Mouse (Mus musculus) limb, embryonic 10.5 days (tissue): ENCODE data around the gene Lrp5. TPM values are rescaled to one million over a fixed set of nuclear protein-coding genes. Genes with fewer than 3 reads are reported as not detected.

Source experiments
- DNase-seq: peaks from one replicate; pipeline ENCODE4 v3.0.0-alpha.2; 2017; ENCODE audit warnings: low spot score
- H3K27ac ChIP-seq: fragments of 300-500 bp; sonication (generic); 2 replicates; pipeline ENCODE4 v1.5.1; 2016; ENCODE audit warnings: mild to moderate bottlenecking
- H3K27me3 ChIP-seq: fragments of 300-500 bp; sonication (generic); 2 replicates; pipeline ENCODE4 v1.6.1; 2016; ENCODE audit warnings: low read depth, mild to moderate bottlenecking; ENCODE audit not compliant: poor library complexity, severe bottlenecking
- H3K36me3 ChIP-seq: fragments of 300-500 bp; sonication (generic); 2 replicates; pipeline ENCODE4 v1.6.1; 2016; ENCODE audit warnings: mild to moderate bottlenecking, moderate library complexity
- H3K4me1 ChIP-seq: fragments of 300-500 bp; sonication (generic); 2 replicates; pipeline ENCODE4 v1.6.1; 2016
- H3K4me3 ChIP-seq: fragments of 300-500 bp; sonication (generic); 2 replicates; pipeline ENCODE4 v1.5.1; 2016; ENCODE audit warnings: mild to moderate bottlenecking, moderate library complexity
- H3K9me3 ChIP-seq: fragments of 300-500 bp; sonication (generic); replicated peaks from 2 replicates; pipeline ENCODE4 v1.6.1; 2016; ENCODE audit warnings: mild to moderate bottlenecking
- WGBS: fragments of 180-500 bp; shearing (Covaris S2); methylation state at CpG from one replicate; pipeline ENCODE4 v1.1.7; 2016; 5-methylcytosine and 5-hydroxymethylcytosine counted together
- polyA plus RNA-seq: library from polyadenylated mRNA; unstranded; fragments of >200 nt; fragmentation: Nextera tagmentation; extraction: Ambion mirVana; gene quantifications from 2 replicates; pipeline ENCODE4 v1.2.1, GENCODE M21; 2016

The Lrp5 gene
- polyA plus RNA-seq, 1 experiment from 2014 or later = 8.2 TPM

DNA sequence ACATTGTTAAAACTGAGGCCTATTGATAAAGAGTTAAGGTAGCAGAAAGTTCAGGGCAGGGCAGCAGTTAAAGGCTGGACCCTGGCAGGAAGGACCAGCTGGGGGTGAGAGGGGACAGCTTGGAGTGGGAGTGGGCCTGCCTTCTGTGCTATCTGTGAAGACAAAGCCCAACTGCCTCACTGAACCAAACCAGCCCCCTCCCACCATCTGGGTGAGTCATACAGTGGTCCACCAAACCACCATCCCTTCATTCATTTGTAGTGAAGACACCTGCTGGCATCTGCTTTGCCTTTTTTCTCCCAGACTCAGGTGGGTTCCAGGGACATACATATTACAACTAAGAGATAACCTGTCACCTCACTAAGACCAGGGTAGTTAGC is 108.5 kb downstream of the Lrp5 start:
- H3K9me3 ChIP-seq = no peaks in the 10 kb centered on the region
- DNase-seq = no peak
- H3K27ac ChIP-seq = no peak overlapping the region
- H3K36me3 ChIP-seq = peaks cover 10% of the 10 kb centered on the region
- peaks cover 28% of the 10 kb centered on the region for H3K4me1 ChIP-seq
- H3K27me3 ChIP-seq = no peaks in the 10 kb centered on the region
- H3K4me3 ChIP-seq = no peak overlapping the region

DNA sequence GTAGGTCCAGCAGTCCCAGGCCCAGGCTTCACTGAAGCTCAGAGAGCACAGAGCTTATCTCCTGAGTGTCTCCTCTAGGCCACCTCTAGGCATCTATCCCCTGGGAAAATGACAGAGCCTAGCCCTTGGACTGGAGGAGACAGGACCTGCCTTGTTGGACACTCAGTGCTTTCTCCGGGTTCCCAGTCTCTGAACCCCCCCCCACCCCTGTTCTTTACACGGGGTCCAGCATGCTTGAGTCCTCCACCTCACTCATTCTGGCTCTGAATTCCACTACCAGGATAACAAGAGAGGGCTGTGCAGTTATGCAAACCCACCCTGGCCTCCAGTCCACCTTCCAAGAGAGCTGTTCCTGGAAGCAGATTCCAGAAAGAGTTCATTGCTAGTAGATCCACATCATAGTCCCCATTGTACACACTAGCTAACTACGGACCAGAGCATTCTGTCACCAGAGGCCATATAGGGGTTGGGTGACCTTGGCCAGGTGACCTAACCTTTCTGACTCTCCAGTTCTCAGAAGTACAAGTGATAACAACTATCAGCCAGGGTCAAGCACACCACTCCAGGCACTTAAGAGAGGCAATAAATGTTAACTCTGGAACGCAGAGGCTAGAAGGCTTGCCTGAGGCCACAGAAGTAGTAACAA is 109.0 kb downstream of the Lrp5 start:
- WGBS = 76% methylated on average over 4 of the region's 4 CpGs
- Histone ChIP-seq H3K27ac (peak overlapping the region; percentile 99; the same call in 1 of the 2 replicates), H3K9me3 (no peaks in the 10 kb centered on the region), H3K36me3 (peaks cover 8% of the 10 kb centered on the region), H3K4me3 (no peak overlapping the region), H3K27me3 (no peaks in the 10 kb centered on the region), H3K4me1 (peaks cover 28% of the 10 kb centered on the region)
- no peak for DNase-seq

DNA sequence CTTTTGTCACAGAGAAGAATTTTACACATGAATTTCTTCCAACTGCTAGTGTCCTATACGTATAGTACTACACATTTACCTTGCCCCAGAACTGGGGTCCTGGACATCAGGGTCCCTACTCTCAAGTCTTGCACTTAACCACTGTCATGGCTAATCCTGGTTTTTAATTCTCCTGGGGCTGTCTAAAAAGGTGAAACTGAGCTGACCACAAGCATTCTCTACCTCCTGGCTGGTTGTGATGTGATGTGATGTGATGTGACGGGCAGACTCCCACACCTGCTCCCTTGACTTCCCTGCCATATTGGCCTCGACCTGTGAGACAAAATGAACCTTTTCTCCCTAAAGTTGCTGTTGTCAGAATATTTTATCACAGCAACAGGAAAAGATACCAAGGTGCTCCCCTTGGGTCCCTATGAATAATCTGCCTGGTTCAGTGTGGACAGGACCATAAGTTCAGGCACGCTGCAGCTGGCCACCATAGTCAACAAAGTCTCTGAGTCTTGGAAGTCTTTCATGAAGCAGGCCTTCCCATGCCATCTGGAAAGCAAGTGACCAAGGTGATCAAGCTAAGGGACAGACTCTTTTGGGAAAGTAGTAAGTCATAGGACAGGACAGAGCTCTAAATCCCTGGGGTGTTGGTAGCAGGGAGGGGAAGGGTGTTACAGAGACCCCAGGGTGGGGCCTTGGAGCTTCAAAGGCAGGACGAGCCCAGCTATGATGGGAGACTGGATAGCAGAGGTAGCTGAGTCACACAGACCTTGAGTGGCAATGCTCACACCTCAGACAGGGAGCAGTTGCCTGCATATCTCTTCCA is 109.7 kb downstream of the Lrp5 start:
- no peak for DNase-seq
- peaks cover 12% of the 10 kb centered on the region for H3K36me3 ChIP-seq
- no peaks in the 10 kb centered on the region for H3K27me3 ChIP-seq
- H3K4me3 ChIP-seq = peak overlapping the region; percentile 97
- 72% methylated on average over 5 of the region's 5 CpGs for WGBS
- H3K9me3 ChIP-seq = no peaks in the 10 kb centered on the region
- peaks cover 28% of the 10 kb centered on the region for H3K4me1 ChIP-seq
- peak overlapping the region; percentile 99 for H3K27ac ChIP-seq

DNA sequence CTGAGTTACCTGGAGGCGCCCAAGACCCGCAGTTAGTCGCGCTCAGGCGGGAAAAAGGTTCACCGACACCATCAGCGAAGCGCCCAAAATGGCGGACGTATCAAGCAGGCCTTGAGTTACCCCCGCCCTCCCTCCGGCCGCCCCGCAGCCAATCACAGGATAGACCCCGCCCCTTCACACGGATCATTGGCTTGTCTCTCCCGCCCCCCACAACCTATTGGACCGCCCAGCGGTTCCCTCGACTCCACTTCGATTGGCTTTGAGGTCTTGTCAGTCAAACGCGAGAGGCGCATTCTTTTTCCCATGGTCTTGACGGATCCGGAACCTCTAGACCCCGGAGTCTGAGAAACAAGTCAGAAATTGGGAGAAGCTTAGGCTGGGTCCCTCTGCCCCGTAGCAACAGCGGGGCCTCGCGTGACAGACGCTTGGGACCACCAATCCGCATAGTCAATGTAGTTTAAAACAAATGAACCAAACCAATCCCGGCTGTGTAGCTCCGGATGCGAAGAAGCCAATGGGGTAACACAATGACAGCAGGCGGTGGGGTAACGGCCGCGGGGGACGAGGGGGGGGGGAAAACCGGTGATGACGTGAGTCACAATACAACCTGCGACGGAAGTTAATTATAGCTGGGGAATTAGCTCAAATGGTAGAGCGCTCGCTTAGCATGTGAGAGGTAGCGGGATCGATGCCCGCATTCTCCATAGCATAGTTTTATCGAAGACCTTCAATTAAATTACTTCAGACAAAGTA is 110.6 kb downstream of the Lrp5 start, which contains the start of gene Ppp6r3:
Gene Ppp6r3 (minus strand): TSS at position 118 of the 753 bp plus-strand sequence.
- peak within 1 kb of the TSS; percentile 99 for H3K27ac ChIP-seq
- H3K4me1 ChIP-seq = peaks cover 28% of the 10 kb centered on the region
- DNase-seq = peak; percentile 96
- H3K36me3 ChIP-seq = peaks cover 11% of the 10 kb centered on the region
- H3K4me3 ChIP-seq = peak within 1 kb of the TSS; percentile 97
- H3K27me3 ChIP-seq = no peaks in the 10 kb centered on the region
- WGBS = under 1% methylated on average over 51 of the region's 51 CpGs
- no peaks in the 10 kb centered on the region for H3K9me3 ChIP-seq

DNA sequence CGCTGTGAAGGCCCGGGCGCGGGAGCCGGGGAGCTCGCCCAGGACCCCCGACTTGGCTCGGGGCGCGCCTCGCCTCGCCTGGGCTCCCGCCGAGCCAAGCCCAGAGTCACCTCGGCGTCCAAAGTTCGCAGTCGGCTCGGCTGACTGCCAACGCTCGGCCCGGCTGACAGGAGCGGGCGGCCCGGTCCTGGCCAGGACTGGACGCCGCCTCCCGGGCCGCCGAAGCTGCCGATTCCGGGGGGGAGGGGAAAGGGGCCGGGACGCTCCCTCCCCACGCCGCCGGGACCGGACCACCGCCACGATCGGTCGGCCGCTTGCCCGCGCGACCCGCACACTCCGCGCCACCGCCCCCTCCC is 111.1 kb downstream of the Lrp5 start:
- H3K36me3 ChIP-seq = peaks cover 10% of the 10 kb centered on the region; the same call in 1 of the 2 replicates
- peak overlapping the region; percentile 99 for H3K27ac ChIP-seq
- no peaks in the 10 kb centered on the region for H3K9me3 ChIP-seq
- peaks cover 28% of the 10 kb centered on the region for H3K4me1 ChIP-seq
- under 1% methylated on average over 46 of the region's 50 CpGs for WGBS
- no peak for DNase-seq
- peak overlapping the region; percentile 97 for H3K4me3 ChIP-seq
- no peaks in the 10 kb centered on the region for H3K27me3 ChIP-seq

GRCm38 (mm10) chr19:3574593-3575094 is 111.7 kb downstream of the Lrp5 start:
- no peak for DNase-seq
- H3K27me3 ChIP-seq = no peaks in the 10 kb centered on the region
- 4% methylated on average over 9 of the region's 9 CpGs for WGBS
- H3K4me1 ChIP-seq = peaks cover 28% of the 10 kb centered on the region
- H3K4me3 ChIP-seq = peak overlapping the region; percentile 97
- H3K9me3 ChIP-seq = no peaks in the 10 kb centered on the region
- H3K36me3 ChIP-seq = peaks cover 10% of the 10 kb centered on the region; the same call in 1 of the 2 replicates
- H3K27ac ChIP-seq = peak overlapping the region; percentile 99

DNA sequence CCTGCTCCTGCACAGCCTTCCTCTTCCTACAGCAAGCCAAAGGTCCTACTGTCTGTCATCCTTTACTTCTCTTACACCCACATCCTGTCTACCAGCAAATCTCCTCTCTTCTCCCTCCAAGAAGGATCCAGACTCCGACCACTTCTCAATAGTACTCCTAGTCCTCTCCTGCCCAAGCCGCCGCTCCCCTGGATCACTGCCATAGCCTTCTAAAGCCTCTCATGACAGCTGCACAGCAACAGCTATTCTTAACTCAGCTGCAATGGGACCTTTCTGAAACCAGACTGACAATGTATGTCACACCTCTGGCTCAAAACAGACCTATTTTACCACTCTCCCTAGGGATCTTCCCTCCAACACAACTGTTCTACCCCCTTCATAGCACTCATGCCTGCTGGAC is 122.1 kb downstream of the Lrp5 start:
- H3K36me3 ChIP-seq = peaks cover 57% of the 10 kb centered on the region
- no peaks in the 10 kb centered on the region for H3K27me3 ChIP-seq
- H3K4me3 ChIP-seq = no peak overlapping the region
- no peaks in the 10 kb centered on the region for H3K4me1 ChIP-seq
- no peak for DNase-seq
- H3K9me3 ChIP-seq = peaks cover 3% of the 10 kb centered on the region; the same call in 1 of the 2 replicates
- WGBS = 98% methylated on average over 3 of the region's 3 CpGs
- H3K27ac ChIP-seq = no peak overlapping the region

DNA sequence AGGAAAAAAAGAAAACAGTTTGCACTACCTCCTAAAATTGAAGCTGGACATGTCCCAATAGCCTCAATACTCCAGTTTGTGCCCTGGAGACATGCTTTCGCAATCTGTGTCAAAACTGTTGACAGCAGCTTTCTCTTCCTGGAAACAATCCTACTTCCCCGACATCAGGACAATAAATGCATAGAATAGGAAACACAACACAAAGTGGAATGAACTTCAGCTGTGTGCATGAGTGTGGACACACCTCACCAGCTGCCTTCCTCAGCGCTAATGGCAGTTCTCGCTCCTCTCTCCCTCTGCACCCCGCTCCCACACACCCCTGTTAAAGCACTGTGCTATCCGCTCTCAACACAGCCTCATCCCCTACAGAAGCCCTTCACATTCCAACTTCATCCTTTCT is 123.6 kb downstream of the Lrp5 start:
- 94% methylated on average over 6 of the region's 6 CpGs for WGBS
- no peak overlapping the region for H3K4me3 ChIP-seq
- no peak overlapping the region for H3K27ac ChIP-seq
- no peak for DNase-seq
- H3K27me3 ChIP-seq = no peaks in the 10 kb centered on the region
- H3K9me3 ChIP-seq = peaks cover 3% of the 10 kb centered on the region; the same call in 1 of the 2 replicates
- H3K36me3 ChIP-seq = peaks cover 62% of the 10 kb centered on the region
- no peaks in the 10 kb centered on the region for H3K4me1 ChIP-seq

GRCm38 (mm10) chr19:3562298-3562697 is 124.1 kb downstream of the Lrp5 start:
- Histone ChIP-seq H3K27me3 (no peaks in the 10 kb centered on the region), H3K27ac (no peak overlapping the region), H3K4me1 (no peaks in the 10 kb centered on the region), H3K36me3 (peaks cover 64% of the 10 kb centered on the region), H3K4me3 (no peak overlapping the region), H3K9me3 (peaks cover 3% of the 10 kb centered on the region; the same call in 1 of the 2 replicates)
- DNase-seq = no peak
- 96% methylated on average over 2 of the region's 2 CpGs for WGBS

- H3K4me1 ChIP-seq = no peaks in the 10 kb centered on the region
- DNase-seq = no peak
- no peak overlapping the region for H3K4me3 ChIP-seq
- H3K36me3 ChIP-seq = peaks cover 24% of the 10 kb centered on the region
- H3K27me3 ChIP-seq = no peaks in the 10 kb centered on the region
- no peak overlapping the region for H3K27ac ChIP-seq
- 94% methylated on average over 2 of the region's 2 CpGs for WGBS
- H3K9me3 ChIP-seq = peaks cover 3% of the 10 kb centered on the region; the same call in 1 of the 2 replicates
Measured at GRCm38 (mm10) chr19:3556169-3556827, 130.1 kb downstream of the Lrp5 start.

- Histone ChIP-seq H3K36me3 (peaks cover 11% of the 10 kb centered on the region), H3K4me3 (no peak overlapping the region), H3K4me1 (no peaks in the 10 kb centered on the region), H3K27ac (no peak overlapping the region), H3K27me3 (no peaks in the 10 kb centered on the region), H3K9me3 (peaks cover 1% of the 10 kb centered on the region; the same call in 1 of the 2 replicates)
- WGBS = 90% methylated on average over 8 of the region's 8 CpGs
- DNase-seq = no peak
Measured at GRCm38 (mm10) chr19:3554785-3555184, 131.6 kb downstream of the Lrp5 start.

DNA sequence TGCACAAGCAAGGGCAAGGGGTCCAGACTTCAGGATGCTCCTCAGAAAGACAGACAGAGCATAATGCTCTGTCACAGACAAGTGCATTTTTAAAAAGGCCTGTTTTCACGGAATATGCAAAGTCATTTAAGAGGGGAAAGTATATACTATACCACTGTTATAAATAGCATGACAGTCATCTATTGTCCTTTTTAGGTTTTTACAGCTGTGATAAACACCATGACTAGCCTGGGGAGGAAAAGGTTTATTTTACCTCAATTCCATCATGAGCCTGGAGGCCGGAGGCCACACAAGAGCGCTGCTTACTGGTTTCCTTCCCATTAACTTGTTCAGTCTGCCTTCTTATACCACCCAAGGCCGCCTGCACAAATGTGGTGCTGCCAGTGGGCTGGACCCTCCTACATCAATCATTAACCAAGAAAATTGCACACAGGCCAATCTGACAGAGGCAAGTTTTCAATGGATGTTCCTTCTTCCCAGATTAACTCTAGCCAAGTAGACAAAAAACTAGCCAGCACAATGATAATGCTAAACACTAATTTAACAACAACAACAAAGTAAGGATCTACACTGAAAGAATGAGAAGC is 134.7 kb downstream of the Lrp5 start:
- DNase-seq = no peak
- Histone ChIP-seq H3K4me3 (no peak overlapping the region), H3K27ac (no peak overlapping the region), H3K27me3 (no peaks in the 10 kb centered on the region), H3K9me3 (no peaks in the 10 kb centered on the region), H3K4me1 (no peaks in the 10 kb centered on the region), H3K36me3 (peaks cover 14% of the 10 kb centered on the region)
- WGBS = 79% methylated on average over 4 of the region's 4 CpGs
